ENCODE assay signal across 34 mouse cellular contexts in genomic region chr11:38779585-38779984, GRCm38 (mm10).
"Had no signal": no experiment of that assay in that cellular context is flagged by ENCODE, and none has a peak within 500 bp of the region (broad histone marks: within the 10 kb centered on the region; RNA-seq: fewer than 3 reads in every experiment).

No protein-coding gene starts in this region.

- H3K4me3 ChIP-seq: heart, embryonic 12.5 days; heart, embryonic 13.5 days; heart, embryonic 15.5 days; hindbrain, embryonic 10.5 days; hindbrain, embryonic 12.5 days; hindbrain, embryonic 13.5 days; hindbrain, embryonic 15.5 days; intestine, embryonic 15.5 days; kidney, embryonic 15.5 days; layer of hippocampus, adult 2 months; left cerebral cortex, adult 2 months had no signal

- H3K9me3 ChIP-seq: heart, embryonic 12.5 days; heart, embryonic 13.5 days; heart, embryonic 15.5 days; hindbrain, embryonic 10.5 days; hindbrain, embryonic 12.5 days; hindbrain, embryonic 13.5 days; hindbrain, embryonic 15.5 days; intestine, embryonic 15.5 days; kidney, embryonic 15.5 days had no signal

- H3K9ac ChIP-seq: heart, embryonic 12.5 days; heart, embryonic 13.5 days; heart, embryonic 15.5 days; hindbrain, embryonic 12.5 days; hindbrain, embryonic 13.5 days; hindbrain, embryonic 14.5 days; hindbrain, embryonic 15.5 days; intestine, embryonic 15.5 days; kidney, embryonic 15.5 days had no signal

- DNase-seq: heart, postnatal 10 days; heart, postnatal 14 days; heart, postnatal 36 days; heart, postnatal 4 days; kidney, adult 11 months; kidney, adult 18-20 months; kidney, adult 2 months; kidney, adult 8-10 months; kidney, adult 9 months; kidney, postnatal 10 days; kidney, postnatal 14 days; kidney, postnatal 25 days; kidney, postnatal 36 days; kidney, postnatal 4 days; layer of hippocampus, adult 9-11 months; layer of hippocampus, postnatal 36 days had no signal

- H3K4me1 ChIP-seq: heart, embryonic 12.5 days; heart, embryonic 13.5 days; heart, embryonic 15.5 days; hindbrain, embryonic 10.5 days; hindbrain, embryonic 12.5 days; hindbrain, embryonic 13.5 days; hindbrain, embryonic 15.5 days; intestine, embryonic 15.5 days; kidney, embryonic 15.5 days had no signal

- H3K27me3 ChIP-seq: heart, embryonic 12.5 days; heart, embryonic 13.5 days; heart, embryonic 15.5 days; hindbrain, embryonic 12.5 days; hindbrain, embryonic 13.5 days; hindbrain, embryonic 15.5 days; intestine, embryonic 15.5 days; kidney, embryonic 15.5 days had no signal

- ATAC-seq: hindbrain, embryonic 16.5 days; hindbrain, postnatal 0 days; inflammation-experienced regulatory T-cells, adult 6 months; intestine, embryonic 15.5 days; intestine, embryonic 16.5 days; intestine, postnatal 0 days had no signal

- H3K4me2 ChIP-seq: heart, embryonic 12.5 days; heart, embryonic 13.5 days; heart, embryonic 15.5 days; hindbrain, embryonic 12.5 days; hindbrain, embryonic 13.5 days; hindbrain, embryonic 14.5 days; hindbrain, embryonic 15.5 days; intestine, embryonic 15.5 days; kidney, embryonic 15.5 days had no signal

- H3K27ac ChIP-seq: heart, embryonic 13.5 days; heart, embryonic 15.5 days; hindbrain, embryonic 10.5 days; hindbrain, embryonic 12.5 days; hindbrain, embryonic 13.5 days; hindbrain, embryonic 14.5 days; hindbrain, embryonic 15.5 days; hindbrain, postnatal 0 days; intestine, embryonic 15.5 days; kidney, embryonic 15.5 days; kidney, postnatal 0 days; layer of hippocampus, adult 2 months; left cerebral cortex, adult 2 months had no signal

- H3K36me3 ChIP-seq: heart, embryonic 12.5 days; heart, embryonic 13.5 days; heart, embryonic 15.5 days; hindbrain, embryonic 10.5 days; hindbrain, embryonic 12.5 days; hindbrain, embryonic 13.5 days; hindbrain, embryonic 15.5 days; intestine, embryonic 15.5 days; kidney, embryonic 15.5 days had no signal
